Mouse (Mus musculus) G1E (cell line): ENCODE data around the gene Slc44a4.

Source experiments
- CTCF ChIP-seq: IDR thresholded peaks from 2 replicates; pipeline ENCODE4 v1.5.1; 2012; ENCODE audit warnings: low read depth, low read length, inconsistent platforms, mixed read lengths
- GATA1 ChIP-seq: IDR thresholded peaks from 2 replicates; pipeline ENCODE4 v1.6.1; 2012; ENCODE audit warnings: borderline replicate concordance, low read length, inconsistent platforms, mixed read lengths
- POLR2AphosphoS5 ChIP-seq: IDR thresholded peaks from 2 replicates; pipeline ENCODE4 v1.6.1; 2012; ENCODE audit warnings: low read depth, low read length, inconsistent platforms; ENCODE audit not compliant: insufficient replicate concordance
- TAL1 ChIP-seq: conservative IDR thresholded peaks from 2 replicates; pipeline ENCODE4 v1.6.1; 2012; ENCODE audit warnings: low read depth, low read length, inconsistent platforms, mixed read lengths

DNA sequence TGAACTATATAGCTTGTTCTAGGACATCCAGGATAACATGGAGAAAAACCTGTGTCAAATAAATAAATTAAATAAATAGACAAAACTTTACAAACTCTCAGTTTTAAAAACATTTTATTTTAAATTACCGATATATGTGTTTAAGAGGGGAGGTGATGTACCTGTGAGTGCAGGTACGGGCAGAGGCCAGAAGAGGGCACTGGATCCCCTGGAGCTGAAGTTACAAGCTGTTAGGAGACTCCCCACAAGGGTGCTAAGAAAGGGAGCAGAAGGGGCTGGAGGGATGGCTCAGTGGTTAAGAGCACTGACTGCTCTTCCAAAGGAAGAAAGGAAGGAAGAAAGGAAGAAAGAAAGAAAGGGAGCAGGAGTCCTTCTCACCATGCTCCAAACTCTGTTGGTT lies 22.9 kb upstream of the Slc44a4 start:
- TF ChIP-seq CTCF (no peak), TAL1 (no peak), GATA1 (no peak), POLR2AphosphoS5 (no peak)
